Mouse (Mus musculus) heart, embryonic 15.5 days (tissue): Measurements from ENCODE around the gene Mbnl1. TPM values are rescaled to one million over a fixed set of nuclear protein-coding genes. Genes with fewer than 3 reads are reported as not detected.

Experiments used
- ATAC-seq: fragments of 200-750 bp; cut with Nextera tagmentation; replicated peaks from 2 replicates; pipeline ENCODE4 v1.8.0; 2017; ENCODE audit warnings: low read depth, moderate TSS enrichment; ENCODE audit not compliant: insufficient number of reproducible peaks, insufficient read depth, low FRiP score
- H3K27ac ChIP-seq: fragments of 300-500 bp; sonication (generic); 2 replicates; pipeline ENCODE4 v1.5.1; 2015; ENCODE audit warnings: mild to moderate bottlenecking, inconsistent platforms
- H3K27me3 ChIP-seq: fragments of 300-500 bp; sonication (generic); 2 replicates; pipeline ENCODE4 v1.6.1; 2015; ENCODE audit warnings: inconsistent platforms
- H3K36me3 ChIP-seq: fragments of 300-500 bp; sonication (generic); 2 replicates; pipeline ENCODE4 v1.6.1; 2015; ENCODE audit warnings: mild to moderate bottlenecking, inconsistent platforms
- H3K4me1 ChIP-seq: fragments of 300-500 bp; sonication (generic); replicated peaks from 2 replicates; pipeline ENCODE4 v1.6.1; 2015; ENCODE audit warnings: inconsistent platforms
- H3K4me2 ChIP-seq: fragments of 300-500 bp; sonication (generic); 2 replicates; pipeline ENCODE4 v1.6.1; 2015; ENCODE audit warnings: inconsistent platforms, mild to moderate bottlenecking, moderate library complexity
- H3K4me3 ChIP-seq: fragments of 300-500 bp; sonication (generic); 2 replicates; pipeline ENCODE4 v1.5.1; 2015; ENCODE audit warnings: mild to moderate bottlenecking, inconsistent platforms
- H3K9ac ChIP-seq: fragments of 300-500 bp; sonication (generic); 2 replicates; pipeline ENCODE4 v1.6.1; 2015; ENCODE audit warnings: mild to moderate bottlenecking, inconsistent platforms
- H3K9me3 ChIP-seq: fragments of 300-500 bp; sonication (generic); replicated peaks from 2 replicates; pipeline ENCODE4 v1.6.1; 2016; ENCODE audit warnings: inconsistent platforms
- WGBS: fragments of 180-500 bp; shearing (Covaris S2); methylation state at CpG from one replicate; pipeline ENCODE4 v1.1.7; 2015; ENCODE audit warnings: mixed read lengths; 5-methylcytosine and 5-hydroxymethylcytosine counted together
- polyA plus RNA-seq: library from polyadenylated mRNA; unstranded; fragments of >200 nt; fragmentation: Nextera tagmentation; extraction: Ambion mirVana; gene quantifications from 2 replicates; pipeline ENCODE4 v1.2.1, GENCODE M21; 2015

Mbnl1 gene
- polyA plus RNA-seq, 1 experiment from 2014 or later, result 72.9 TPM

- Histone ChIP-seq H3K4me2 (no peak overlapping the region), H3K4me3 (no peak overlapping the region), H3K9ac (no peak overlapping the region), H3K4me1 (peaks cover 13% of the 10 kb centered on the region; the same call in 1 of the 2 replicates), H3K36me3 (peaks cover 18% of the 10 kb centered on the region; the same call in 1 of the 2 replicates), H3K27ac (0 out of 2 replicates have a peak overlapping the region, but pooled peaks have one; percentile 7), H3K9me3 (no peaks in the 10 kb centered on the region), H3K27me3 (no peaks in the 10 kb centered on the region)
- ATAC-seq, result no peak
- 58% methylated on average over 7 of the region's 7 CpGs for WGBS
Measured at GRCm38 (mm10) chr3:60615615-60616014, 143.0 kb downstream of the Mbnl1 start.

DNA sequence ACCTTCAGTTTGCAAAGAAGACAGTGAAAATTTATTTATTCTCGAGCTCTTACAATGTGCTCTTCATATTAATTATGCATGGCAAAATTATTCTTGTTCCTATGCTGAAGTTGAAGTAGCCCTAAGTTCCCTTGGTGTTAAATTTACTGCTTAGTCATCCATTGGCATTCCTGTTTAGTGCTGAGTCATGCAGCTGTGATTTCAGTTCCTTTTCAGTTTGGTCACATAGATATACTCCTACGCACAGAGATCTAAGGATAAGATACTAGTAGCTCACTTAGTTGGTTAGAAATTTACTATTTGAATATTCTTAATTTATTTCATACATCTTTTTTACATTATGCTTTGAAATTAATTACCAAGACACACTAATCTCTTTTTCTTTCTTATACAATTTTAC is 143.5 kb downstream of the Mbnl1 start:
- no peak for ATAC-seq
- Histone ChIP-seq H3K4me3 (no peak overlapping the region), H3K4me2 (no peak overlapping the region), H3K36me3 (peaks cover 18% of the 10 kb centered on the region; the same call in 1 of the 2 replicates), H3K4me1 (peaks cover 11% of the 10 kb centered on the region; the same call in 1 of the 2 replicates), H3K9ac (no peak overlapping the region), H3K27me3 (no peaks in the 10 kb centered on the region), H3K27ac (no peak overlapping the region), H3K9me3 (no peaks in the 10 kb centered on the region)
- 80% methylated on average over 2 of the region's 2 CpGs for WGBS

GRCm38 (mm10) chr3:60617643-60618042 is 145.0 kb downstream of the Mbnl1 start:
- Histone ChIP-seq H3K4me3 (no peak overlapping the region), H3K36me3 (peaks cover 24% of the 10 kb centered on the region; the same call in 1 of the 2 replicates), H3K9ac (no peak overlapping the region), H3K27me3 (no peaks in the 10 kb centered on the region), H3K4me2 (no peak overlapping the region), H3K4me1 (peaks cover 11% of the 10 kb centered on the region; the same call in 1 of the 2 replicates), H3K27ac (no peak overlapping the region), H3K9me3 (no peaks in the 10 kb centered on the region)
- 70% methylated on average over 1 of the region's 1 CpGs for WGBS
- ATAC-seq, result no peak

DNA sequence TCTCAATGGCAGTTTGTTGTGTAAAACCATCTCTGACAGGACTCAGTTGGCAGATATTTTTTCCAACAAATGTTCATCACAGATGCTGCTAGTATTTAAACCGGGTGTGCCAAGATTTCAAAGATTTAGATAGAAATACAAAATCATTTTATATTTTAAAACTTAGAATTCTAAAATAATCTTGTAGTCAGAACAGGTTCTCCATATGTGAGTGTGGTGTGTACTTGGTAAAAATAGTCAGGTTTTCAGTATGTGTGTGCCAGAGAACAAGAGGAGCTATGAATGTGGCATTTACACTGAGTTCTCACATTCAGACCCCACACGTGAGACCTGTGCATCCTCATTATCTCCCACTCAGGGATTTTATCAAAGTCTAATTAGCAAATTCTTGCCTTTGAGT is 147.6 kb downstream of the Mbnl1 start:
- H3K4me3 ChIP-seq, result no peak overlapping the region
- 79% methylated on average over 2 of the region's 2 CpGs for WGBS
- H3K4me2 ChIP-seq, result no peak overlapping the region
- 0 out of 2 replicates have a peak, but pooled peaks cover 12% of the 10 kb centered on the region for H3K36me3 ChIP-seq
- H3K9ac ChIP-seq, result no peak overlapping the region
- H3K9me3 ChIP-seq, result no peaks in the 10 kb centered on the region
- no peak for ATAC-seq
- H3K27ac ChIP-seq, result no peak overlapping the region
- no peaks in the 10 kb centered on the region for H3K27me3 ChIP-seq
- H3K4me1 ChIP-seq, result peaks cover 9% of the 10 kb centered on the region; the same call in 1 of the 2 replicates

DNA sequence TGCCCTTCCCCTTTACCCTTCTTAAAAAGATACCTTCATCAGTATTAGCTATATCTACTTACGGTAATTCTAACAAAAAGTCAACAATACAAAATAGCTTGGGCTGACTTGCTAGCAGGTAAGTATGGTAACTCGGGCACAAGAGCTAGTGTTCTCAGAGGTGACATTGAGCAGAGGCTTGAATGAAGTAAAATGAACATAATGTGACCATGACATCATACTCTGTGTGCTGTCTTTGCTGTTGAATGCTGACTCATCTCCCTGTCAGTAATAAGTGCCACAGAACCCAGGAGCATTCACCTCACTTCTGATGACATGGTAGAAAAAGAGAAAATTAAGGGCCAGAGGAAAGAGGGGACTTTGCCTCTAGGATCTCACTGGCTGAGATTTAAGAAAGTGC is 158.6 kb downstream of the Mbnl1 start:
- no peaks in the 10 kb centered on the region for H3K9me3 ChIP-seq
- WGBS, result 72% methylated on average over 2 of the region's 2 CpGs
- no peak overlapping the region for H3K4me3 ChIP-seq
- no peaks in the 10 kb centered on the region for H3K27me3 ChIP-seq
- no peak overlapping the region for H3K27ac ChIP-seq
- H3K4me1 ChIP-seq, result no peaks in the 10 kb centered on the region
- peaks cover 17% of the 10 kb centered on the region; the same call in 1 of the 2 replicates for H3K36me3 ChIP-seq
- no peak overlapping the region for H3K9ac ChIP-seq
- no peak for ATAC-seq
- H3K4me2 ChIP-seq, result no peak overlapping the region

- 82% methylated on average over 5 of the region's 5 CpGs for WGBS
- Histone ChIP-seq H3K9ac (no peak overlapping the region), H3K4me2 (no peak overlapping the region), H3K27me3 (no peaks in the 10 kb centered on the region), H3K9me3 (no peaks in the 10 kb centered on the region), H3K36me3 (peaks cover 11% of the 10 kb centered on the region; the same call in 1 of the 2 replicates), H3K27ac (no peak overlapping the region), H3K4me3 (no peak overlapping the region), H3K4me1 (no peaks in the 10 kb centered on the region)
- no peak for ATAC-seq
Measured at GRCm38 (mm10) chr3:60631754-60632153, 159.1 kb downstream of the Mbnl1 start.

GRCm38 (mm10) chr3:60632796-60633466 is 160.3 kb downstream of the Mbnl1 start:
- no peak overlapping the region for H3K27ac ChIP-seq
- no peaks in the 10 kb centered on the region for H3K27me3 ChIP-seq
- H3K9ac ChIP-seq, result no peak overlapping the region
- no peaks in the 10 kb centered on the region for H3K9me3 ChIP-seq
- H3K4me1 ChIP-seq, result no peaks in the 10 kb centered on the region
- H3K4me3 ChIP-seq, result no peak overlapping the region
- 84% methylated on average over 1 of the region's 1 CpGs for WGBS
- H3K36me3 ChIP-seq, result peaks cover 9% of the 10 kb centered on the region; the same call in 1 of the 2 replicates
- H3K4me2 ChIP-seq, result no peak overlapping the region
- no peak for ATAC-seq

GRCm38 (mm10) chr3:60638530-60638929 is 165.9 kb downstream of the Mbnl1 start:
- ATAC-seq, result no peak

DNA sequence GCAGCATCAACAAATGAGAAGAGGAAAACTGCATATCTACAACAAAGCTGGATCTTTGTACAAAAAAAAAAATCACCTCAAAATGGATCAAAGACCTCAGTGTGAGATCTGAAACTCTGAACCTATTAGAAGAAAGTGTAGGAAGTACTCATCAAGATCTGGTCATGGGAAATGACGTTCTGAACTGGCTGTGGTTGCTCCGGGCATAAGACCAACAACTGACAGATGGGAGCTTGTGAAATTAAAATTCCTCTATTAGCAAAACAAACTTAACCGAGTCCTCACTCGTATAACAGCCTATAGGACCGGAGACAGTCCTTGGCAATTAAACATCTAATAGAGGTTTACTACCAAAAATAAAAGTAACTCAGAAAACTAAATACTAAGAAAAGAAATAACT is 166.5 kb downstream of the Mbnl1 start:
- 54% methylated on average over 5 of the region's 5 CpGs for WGBS

More at GRCm38 (mm10) chr3:60638530-60638929, 165.9 kb downstream of the Mbnl1 start:
- Histone ChIP-seq H3K27me3 (no peaks in the 10 kb centered on the region), H3K9me3 (no peaks in the 10 kb centered on the region), H3K27ac (no peak overlapping the region), H3K4me3 (no peak overlapping the region), H3K4me1 (no peaks in the 10 kb centered on the region), H3K36me3 (no peaks in the 10 kb centered on the region), H3K4me2 (no peak overlapping the region), H3K9ac (no peak overlapping the region)
- WGBS, result 61% methylated on average over 3 of the region's 3 CpGs

GRCm38 (mm10) chr3:60642227-60642626 is 169.6 kb downstream of the Mbnl1 start:
- Histone ChIP-seq H3K4me2 (no peak overlapping the region), H3K27me3 (no peaks in the 10 kb centered on the region), H3K4me3 (no peak overlapping the region), H3K9ac (no peak overlapping the region), H3K9me3 (no peaks in the 10 kb centered on the region), H3K36me3 (no peaks in the 10 kb centered on the region), H3K27ac (no peak overlapping the region), H3K4me1 (no peaks in the 10 kb centered on the region)
- ATAC-seq, result no peak
- 73% methylated on average over 3 of the region's 3 CpGs for WGBS

More for the DNA sequence above, 166.5 kb downstream of the Mbnl1 start:
- no peaks in the 10 kb centered on the region for H3K4me1 ChIP-seq
- H3K9me3 ChIP-seq, result no peaks in the 10 kb centered on the region
- H3K9ac ChIP-seq, result no peak overlapping the region
- H3K27me3 ChIP-seq, result no peaks in the 10 kb centered on the region
- no peaks in the 10 kb centered on the region for H3K36me3 ChIP-seq
- no peak overlapping the region for H3K4me3 ChIP-seq
- H3K27ac ChIP-seq, result no peak overlapping the region
- no peak for ATAC-seq
- H3K4me2 ChIP-seq, result no peak overlapping the region

DNA sequence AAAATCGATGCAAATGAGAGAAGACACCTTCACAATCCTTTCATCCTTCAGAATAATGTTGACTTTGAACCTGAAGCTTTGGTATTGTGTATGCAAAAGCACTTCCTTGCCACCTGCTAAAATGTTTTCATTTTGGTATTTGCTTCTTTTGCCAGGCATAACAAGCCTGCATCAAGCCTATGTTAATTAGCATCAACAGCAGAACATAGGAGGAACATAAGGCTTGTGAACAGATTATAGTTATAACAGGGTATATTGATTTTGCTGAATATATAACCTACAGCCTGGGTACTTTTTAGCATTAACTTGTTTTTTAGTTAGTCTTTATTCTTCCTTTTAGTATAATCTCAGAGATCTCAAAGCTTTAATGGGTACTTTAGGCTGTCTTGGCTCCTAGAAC is 172.9 kb downstream of the Mbnl1 start:
- 75% methylated on average over 1 of the region's 1 CpGs for WGBS
- Histone ChIP-seq H3K4me1 (no peaks in the 10 kb centered on the region), H3K36me3 (no peaks in the 10 kb centered on the region), H3K27me3 (no peaks in the 10 kb centered on the region), H3K27ac (no peak overlapping the region), H3K9ac (no peak overlapping the region), H3K9me3 (no peaks in the 10 kb centered on the region), H3K4me2 (no peak overlapping the region), H3K4me3 (no peak overlapping the region)
- ATAC-seq, result no peak

- Histone ChIP-seq H3K36me3 (no peaks in the 10 kb centered on the region), H3K4me3 (no peak overlapping the region), H3K9ac (no peak overlapping the region), H3K4me1 (no peaks in the 10 kb centered on the region), H3K27me3 (no peaks in the 10 kb centered on the region), H3K27ac (no peak overlapping the region), H3K9me3 (no peaks in the 10 kb centered on the region), H3K4me2 (no peak overlapping the region)
- ATAC-seq, result no peak
- 50% methylated on average over 1 of the region's 1 CpGs for WGBS
Measured at GRCm38 (mm10) chr3:60648293-60648692, 175.7 kb downstream of the Mbnl1 start.
